Mouse (Mus musculus) CH12.LX (cell line): ENCODE results near the gene Tsr1. TPM values are rescaled to one million over a fixed set of nuclear protein-coding genes. Genes with fewer than 3 reads are reported as not detected.
A peak's percentile ranks its signal among the peaks of the same experiment; 100 is the strongest.

Experiments
- DNase-seq: peaks from one replicate; pipeline ENCODE4 v3.0.0-alpha.2; 2013; ENCODE audit errors: extremely low read depth
- H3K27ac ChIP-seq: 2 replicates; pipeline ENCODE4 v1.5.1; 2012; ENCODE audit warnings: low read depth, mild to moderate bottlenecking, control low read depth, moderate library complexity; ENCODE audit not compliant: insufficient read depth
- H3K27me3 ChIP-seq: replicated peaks from 2 replicates; pipeline ENCODE3; 2012; ENCODE audit warnings: inconsistent platforms
- H3K36me3 ChIP-seq, 2 experiments: replicated peaks in 1 of 2; 2 replicates each; pipeline versions ENCODE3 to v1.6.1; 2012; ENCODE audit warnings: inconsistent platforms in 1 of 2, low read length in 1 of 2, mild to moderate bottlenecking in 1 of 2, mixed read lengths in 1 of 2, moderate library complexity in 1 of 2; ENCODE audit not compliant: control insufficient read depth in 1 of 2, insufficient read depth in 1 of 2
- H3K4me1 ChIP-seq, 2 experiments: 2 replicates each; pipeline ENCODE4 v1.6.1; 2012; ENCODE audit warnings: inconsistent platforms in 1 of 2, moderate library complexity in 1 of 2; ENCODE audit not compliant: insufficient read depth in 2 of 2, control insufficient read depth in 1 of 2
- H3K4me2 ChIP-seq: 2 replicates; pipeline ENCODE4 v1.6.1; 2012; ENCODE audit warnings: low read depth, mild to moderate bottlenecking, control low read depth; ENCODE audit not compliant: poor library complexity, insufficient read depth, severe bottlenecking
- H3K4me3 ChIP-seq, 3 experiments: fragments of 150-350 bp in 1 of 3; sonication (generic) in 1 of 3; replicated peaks in 1 of 3; 2 replicates each; pipeline versions ENCODE3 to v1.5.1; 2011 to 2012; ENCODE audit warnings: low read depth in 2 of 3, low read length in 2 of 3, mild to moderate bottlenecking in 2 of 3, moderate library complexity in 2 of 3, control low read depth in 1 of 3, improper control_type of control experiment in 1 of 3, inconsistent platforms in 1 of 3, mixed read lengths in 1 of 3; ENCODE audit not compliant: poor library complexity in 1 of 3
- H3K79me2 ChIP-seq: replicated peaks from 2 replicates; pipeline ENCODE4 v1.6.1; 2012; ENCODE audit warnings: mild to moderate bottlenecking, moderate library complexity; ENCODE audit not compliant: control insufficient read depth, poor library complexity, insufficient read depth, severe bottlenecking; ENCODE audit errors: extremely low read depth
- H3K9ac ChIP-seq: 2 replicates; pipeline ENCODE4 v1.6.1; 2012; ENCODE audit warnings: low read depth, mild to moderate bottlenecking, control low read depth, moderate library complexity; ENCODE audit not compliant: insufficient read depth
- H3K9me3 ChIP-seq: replicated peaks from 2 replicates; pipeline ENCODE3; 2012; ENCODE audit warnings: low read length, inconsistent platforms, mixed read lengths
- BHLHE40 ChIP-seq: IDR thresholded peaks from 2 replicates; pipeline ENCODE4 v1.6.1; 2011; ENCODE audit warnings: mild to moderate bottlenecking, low read depth, low read length, improper control_type of control experiment
- CTCF ChIP-seq, 2 experiments: IDR thresholded peaks in 1 of 2; conservative IDR thresholded peaks in 1 of 2; 2 replicates each; pipeline ENCODE4 v1.5.1; 2011 to 2012; ENCODE audit warnings: low read depth in 2 of 2, low read length in 2 of 2, improper control_type of control experiment in 1 of 2, inconsistent platforms in 1 of 2, mild to moderate bottlenecking in 1 of 2, moderate library complexity in 1 of 2
- EP300 ChIP-seq: IDR thresholded peaks from 2 replicates; pipeline ENCODE4 v1.6.1; 2011; ENCODE audit warnings: low read length, improper control_type of control experiment
- ETS1 ChIP-seq: conservative IDR thresholded peaks from 2 replicates; pipeline ENCODE4 v1.6.1; 2012; ENCODE audit warnings: low read depth, mild to moderate bottlenecking, inconsistent platforms, low read length, improper control_type of control experiment, moderate library complexity
- GABPA ChIP-seq: IDR thresholded peaks from 2 replicates; pipeline ENCODE4 v1.6.1; 2012; ENCODE audit warnings: low read depth, low read length, improper control_type of control experiment, inconsistent platforms; ENCODE audit not compliant: insufficient replicate concordance
- JUN ChIP-seq: IDR thresholded peaks from 2 replicates; pipeline ENCODE4 v1.6.1; 2011; ENCODE audit warnings: low read depth, mild to moderate bottlenecking, low read length, improper control_type of control experiment, moderate library complexity; ENCODE audit not compliant: insufficient read depth
- KAT2A ChIP-seq: IDR thresholded peaks from 2 replicates; pipeline ENCODE4 v1.6.1; 2012; ENCODE audit warnings: low read length, improper control_type of control experiment, inconsistent platforms; ENCODE audit not compliant: insufficient replicate concordance
- MEF2A ChIP-seq: IDR thresholded peaks from 2 replicates; pipeline ENCODE4 v1.6.1; 2014; ENCODE audit warnings: low read depth, mild to moderate bottlenecking, inconsistent platforms, low read length, improper control_type of control experiment, borderline replicate concordance
- MXI1 ChIP-seq: IDR thresholded peaks from 2 replicates; pipeline ENCODE4 v1.6.1; 2011; ENCODE audit warnings: mild to moderate bottlenecking, low read depth, low read length, improper control_type of control experiment
- MYC ChIP-seq: IDR thresholded peaks from 2 replicates; pipeline ENCODE4 v1.6.1; 2011; ENCODE audit warnings: low read depth, mild to moderate bottlenecking, improper control_type of control experiment, low read length
- NRF1 ChIP-seq: IDR thresholded peaks from 2 replicates; pipeline ENCODE4 v1.6.1; 2014; ENCODE audit warnings: low read depth, mild to moderate bottlenecking, inconsistent platforms, low read length, improper control_type of control experiment, moderate library complexity
- PAX5 ChIP-seq: IDR thresholded peaks from 2 replicates; pipeline ENCODE4 v1.6.1; 2012; ENCODE audit warnings: low read length, inconsistent platforms, mixed read lengths
- POLR2A ChIP-seq: IDR thresholded peaks from 2 replicates; pipeline ENCODE4 v1.6.1; 2011; ENCODE audit warnings: low read depth, mild to moderate bottlenecking, improper control_type of control experiment, low read length
- RAD21 ChIP-seq: IDR thresholded peaks from 2 replicates; pipeline ENCODE4 v1.6.1; 2011; ENCODE audit warnings: low read depth, mild to moderate bottlenecking, low read length, improper control_type of control experiment, moderate library complexity
- RCOR1 ChIP-seq: conservative IDR thresholded peaks from 2 replicates; pipeline ENCODE4 v1.6.1; 2012; ENCODE audit warnings: low read depth, mild to moderate bottlenecking, inconsistent platforms, low read length, improper control_type of control experiment
- SMC3 ChIP-seq: IDR thresholded peaks from 2 replicates; pipeline ENCODE4 v1.6.1; 2011; ENCODE audit warnings: low read depth, low read length, improper control_type of control experiment
- TBP ChIP-seq: conservative IDR thresholded peaks from 2 replicates; pipeline ENCODE4 v1.6.1; 2011; ENCODE audit warnings: low read depth, low read length, improper control_type of control experiment
- TCF12 ChIP-seq: IDR thresholded peaks from 2 replicates; pipeline ENCODE4 v1.6.1; 2014; ENCODE audit warnings: low read depth, mild to moderate bottlenecking, inconsistent platforms, low read length, improper control_type of control experiment
- UBTF ChIP-seq: IDR thresholded peaks from 2 replicates; pipeline ENCODE4 v1.6.1; 2012; ENCODE audit warnings: low read depth, mild to moderate bottlenecking, inconsistent platforms, low read length, improper control_type of control experiment, moderate library complexity
- ZKSCAN1 ChIP-seq: IDR thresholded peaks from 2 replicates; pipeline ENCODE4 v1.6.1; 2012; ENCODE audit warnings: low read depth, inconsistent platforms, low read length, improper control_type of control experiment, borderline replicate concordance
- ZMIZ1 ChIP-seq: IDR thresholded peaks from 2 replicates; pipeline ENCODE4 v1.6.1; 2012; ENCODE audit warnings: low read depth, mild to moderate bottlenecking, inconsistent platforms, low read length, improper control_type of control experiment
- dilution Hi-C: fragments of 300-500 bp; cut with MboI; formaldehyde crosslinking; loops from 2 replicates; pipeline ENCODE4 v1.14.3; 2020; ENCODE audit warnings: low sequenced_read_pairs; ENCODE audit not compliant: extremely low pct_unique_long_range_greater_than_20kb, extremely low pct_ligation_motif_present
- in situ Hi-C: fragments of 300-500 bp; cut with MboI; formaldehyde crosslinking; loops from 3 replicates; pipeline ENCODE4 v1.14.3; 2019; ENCODE audit warnings: low sequenced_read_pairs, low pct_ligation_motif_present, low pct_unique_long_range_greater_than_20kb, mixed read lengths
- polyA plus RNA-seq: library from polyadenylated mRNA; unstranded; fragments of >175 nt; gene quantifications from 2 replicates; pipeline ENCODE4 v1.2.1, GENCODE M21; 2012; ENCODE audit warnings: low read depth; ENCODE audit not compliant: insufficient read length
- total RNA-seq, 2 experiments: library from RNA; depleted of rRNA; stranded (reverse); fragments of 300-350 nt in 1 of 2; fragments of >200 nt in 1 of 2; gene quantifications; 2 replicates each; pipeline ENCODE4 v1.2.3; 2012 to 2014

Gene Tsr1
- total and polyA plus RNA-seq, 3 experiments: 85.2 to 149 (median 101) TPM

- H3K4me1 ChIP-seq: peaks cover 0 to 14% of the 10 kb centered on the region in 2 experiments; a peak in 2 of 4 replicates
- in situ Hi-C loops: no loop called here
- H3K79me2 ChIP-seq: no peaks in the 10 kb centered on the region
- peaks cover 0 to 22% of the 10 kb centered on the region in 2 experiments for H3K36me3 ChIP-seq
- dilution Hi-C loops: no loop called here
- H3K27me3 ChIP-seq: no peaks in the 10 kb centered on the region
- H3K9ac ChIP-seq: no peak overlapping the region
- H3K27ac ChIP-seq: no peak overlapping the region
- DNase-seq: no peak
- no peak overlapping the region for H3K4me3 ChIP-seq
- no peak overlapping the region for H3K4me2 ChIP-seq
- TF ChIP-seq MXI1 (no peak), GABPA (no peak), ETS1 (no peak), SMC3 (no peak), TBP (no peak), ZMIZ1 (no peak), ZKSCAN1 (no peak), RCOR1 (no peak), PAX5 (no peak), JUN (no peak), MEF2A (no peak), POLR2A (no peak), RAD21 (no peak)
- no peaks in the 10 kb centered on the region for H3K9me3 ChIP-seq
These were observed 35.7 kb upstream of the Tsr1 start for GRCm38 (mm10) chr11:74862129-74862528.

- no peak overlapping the region for H3K4me3 ChIP-seq
- peaks cover 0 to 27% of the 10 kb centered on the region in 2 experiments for H3K36me3 ChIP-seq
- in situ Hi-C loops (no loop called here), dilution Hi-C loops (no loop called here)
- DNase-seq: no peak
- TF ChIP-seq CTCF (conservative IDR thresholded peaks at IDR 0.05 in 1 of 2, IDR thresholded peaks at IDR 0.05 in 1 of 2; ENCODE audit: low read depth in 2 of 2, low read length in 2 of 2) (peak in 1 of 2 experiments; percentile 68; a peak in 2 of 4 replicates), TCF12 (no peak), MEF2A (no peak), RAD21 (peak; percentile 61), BHLHE40 (no peak), EP300 (no peak), MXI1 (no peak), UBTF (no peak), KAT2A (no peak), GABPA (no peak), MYC (no peak), NRF1 (no peak), SMC3 (peak; percentile 49)
- H3K4me2 ChIP-seq: no peak overlapping the region
- H3K27me3 ChIP-seq: no peaks in the 10 kb centered on the region
- H3K4me1 ChIP-seq: peaks cover 0 to 7% of the 10 kb centered on the region in 2 experiments; a peak in 2 of 4 replicates
- H3K9me3 ChIP-seq: no peaks in the 10 kb centered on the region
- H3K79me2 ChIP-seq: no peaks in the 10 kb centered on the region
- H3K9ac ChIP-seq: no peak overlapping the region
- H3K27ac ChIP-seq: no peak overlapping the region
These were observed 34.4 kb upstream of the Tsr1 start for GRCm38 (mm10) chr11:74863471-74863870.
